Mouse (Mus musculus) MEL (cell line): ENCODE measurements around the gene Ablim1. TPM values are rescaled to one million over a fixed set of nuclear protein-coding genes. Genes with fewer than 3 reads are reported as not detected.

ENCODE experiments used
- DNase-seq: peaks from one replicate; pipeline ENCODE4 v3.0.0; 2011; ENCODE audit warnings: low read depth, low spot score
- H3K27ac ChIP-seq: 2 replicates; pipeline ENCODE4 v1.5.1; 2012; ENCODE audit warnings: low read depth, mild to moderate bottlenecking, control low read depth, low read length, moderate library complexity; ENCODE audit not compliant: control insufficient read depth
- H3K27me3 ChIP-seq, 2 experiments: fragments of 150-350 bp in 1 of 2; sonication (generic) in 1 of 2; 2 replicates each; pipeline ENCODE4 v1.6.1; 2012; ENCODE audit warnings: low read length in 2 of 2, mild to moderate bottlenecking in 2 of 2, improper control_type of control experiment in 1 of 2, moderate library complexity in 1 of 2; ENCODE audit not compliant: insufficient read depth in 2 of 2, control insufficient read depth in 1 of 2
- H3K36me3 ChIP-seq, 2 experiments: 2 replicates each; pipeline ENCODE4 v1.6.1; 2012 to 2014; ENCODE audit warnings: low read length in 2 of 2, improper control_type of control experiment in 1 of 2, inconsistent platforms in 1 of 2, mild to moderate bottlenecking in 1 of 2; ENCODE audit not compliant: insufficient read depth in 2 of 2, control insufficient read depth in 1 of 2
- H3K4me1 ChIP-seq, 2 experiments: fragments of 150-350 bp in 1 of 2; sonication (generic) in 1 of 2; 2 replicates each; pipeline ENCODE4 v1.6.1; 2012; ENCODE audit warnings: low read length in 2 of 2, improper control_type of control experiment in 1 of 2, mild to moderate bottlenecking in 1 of 2; ENCODE audit not compliant: insufficient read depth in 2 of 2, control insufficient read depth in 1 of 2
- H3K4me3 ChIP-seq, 2 experiments: fragments of 150-350 bp in 1 of 2; sonication (generic) in 1 of 2; 2 replicates each; pipeline ENCODE4 v1.5.1; 2012; ENCODE audit warnings: low read depth in 2 of 2, low read length in 2 of 2, mild to moderate bottlenecking in 2 of 2, moderate library complexity in 2 of 2, control low read depth in 1 of 2, improper control_type of control experiment in 1 of 2; ENCODE audit not compliant: control insufficient read depth in 1 of 2, insufficient read depth in 1 of 2
- H3K79me2 ChIP-seq: 2 replicates; pipeline ENCODE4 v1.6.1; 2012; ENCODE audit warnings: mild to moderate bottlenecking, low read length, moderate library complexity; ENCODE audit not compliant: control insufficient read depth, poor library complexity, insufficient read depth
- H3K9ac ChIP-seq: 2 replicates; pipeline ENCODE4 v1.6.1; 2012; ENCODE audit warnings: low read depth, mild to moderate bottlenecking, control low read depth, low read length, moderate library complexity; ENCODE audit not compliant: control insufficient read depth, poor library complexity, severe bottlenecking
- H3K9me3 ChIP-seq: fragments of 150-350 bp; sonication (generic); replicated peaks from 2 replicates; pipeline ENCODE4 v1.6.1; 2012; ENCODE audit warnings: mild to moderate bottlenecking, low read length, improper control_type of control experiment, moderate library complexity; ENCODE audit not compliant: insufficient read depth
- E2F4 ChIP-seq: IDR thresholded peaks from 2 replicates; pipeline ENCODE4 v1.6.1; 2011; ENCODE audit warnings: low read depth, low read length, improper control_type of control experiment, borderline replicate concordance
- ELF1 ChIP-seq: IDR thresholded peaks from 2 replicates; pipeline ENCODE4 v1.6.1; 2014; ENCODE audit warnings: low read depth, mild to moderate bottlenecking, inconsistent platforms, low read length, improper control_type of control experiment, moderate library complexity
- EP300 ChIP-seq, 2 experiments: IDR thresholded peaks; 2 replicates each; pipeline ENCODE4 v1.6.1; 2011; ENCODE audit warnings: improper control_type of control experiment in 2 of 2, low read length in 2 of 2, low read depth in 1 of 2, mild to moderate bottlenecking in 1 of 2
- ETS1 ChIP-seq: IDR thresholded peaks from 2 replicates; pipeline ENCODE4 v1.6.1; 2012; ENCODE audit warnings: low read depth, mild to moderate bottlenecking, inconsistent platforms, low read length, improper control_type of control experiment, moderate library complexity
- GABPA ChIP-seq: IDR thresholded peaks from 2 replicates; pipeline ENCODE4 v1.6.1; 2012; ENCODE audit warnings: low read depth, mild to moderate bottlenecking, inconsistent platforms, low read length, improper control_type of control experiment, moderate library complexity
- GATA1 ChIP-seq: IDR thresholded peaks from 2 replicates; pipeline ENCODE4 v1.6.1; 2011; ENCODE audit warnings: low read depth, low read length, improper control_type of control experiment
- KAT2A ChIP-seq: conservative IDR thresholded peaks from 2 replicates; pipeline ENCODE4 v1.6.1; 2012; ENCODE audit warnings: low read depth, low read length, improper control_type of control experiment, inconsistent platforms
- MAFK ChIP-seq: IDR thresholded peaks from 2 replicates; pipeline ENCODE4 v1.6.1; 2011; ENCODE audit warnings: low read depth, mild to moderate bottlenecking, low read length, improper control_type of control experiment, borderline replicate concordance
- MAX ChIP-seq: IDR thresholded peaks from 2 replicates; pipeline ENCODE4 v1.6.1; 2011; ENCODE audit warnings: low read length, improper control_type of control experiment
- MEF2A ChIP-seq: IDR thresholded peaks from 2 replicates; pipeline ENCODE4 v1.6.1; 2014; ENCODE audit warnings: low read depth, mild to moderate bottlenecking, inconsistent platforms, low read length, improper control_type of control experiment; ENCODE audit not compliant: poor library complexity, insufficient replicate concordance, severe bottlenecking; ENCODE audit errors: extremely low read depth
- MXI1 ChIP-seq: IDR thresholded peaks from 2 replicates; pipeline ENCODE4 v1.6.1; 2011; ENCODE audit warnings: mild to moderate bottlenecking, low read depth, low read length, improper control_type of control experiment
- POLR2AphosphoS2 ChIP-seq: IDR thresholded peaks from 2 replicates; pipeline ENCODE4 v1.6.1; 2011; ENCODE audit warnings: low read length, improper control_type of control experiment
- POLR2AphosphoS5 ChIP-seq: IDR thresholded peaks from 2 replicates; pipeline ENCODE4 v1.6.1; 2012; ENCODE audit warnings: low read depth, borderline replicate concordance, mild to moderate bottlenecking, inconsistent platforms, low read length, moderate library complexity, mixed read lengths
- RCOR1 ChIP-seq: IDR thresholded peaks from 2 replicates; pipeline ENCODE4 v1.6.1; 2012; ENCODE audit warnings: low read depth, mild to moderate bottlenecking, inconsistent platforms, low read length, improper control_type of control experiment
- SMC3 ChIP-seq: IDR thresholded peaks from 2 replicates; pipeline ENCODE4 v1.6.1; 2011; ENCODE audit warnings: low read depth, low read length, improper control_type of control experiment
- TAL1 ChIP-seq: IDR thresholded peaks from 2 replicates; pipeline ENCODE4 v1.6.1; 2012; ENCODE audit warnings: mild to moderate bottlenecking, inconsistent platforms, low read length, moderate library complexity, mixed read lengths
- ZC3H11A ChIP-seq: IDR thresholded peaks from 2 replicates; pipeline ENCODE4 v1.6.1; 2012; ENCODE audit warnings: low read depth, mild to moderate bottlenecking, inconsistent platforms, low read length, improper control_type of control experiment
- ZNF384 ChIP-seq: IDR thresholded peaks from 2 replicates; pipeline ENCODE4 v1.6.1; 2012; ENCODE audit warnings: low read depth, mild to moderate bottlenecking, inconsistent platforms, low read length, improper control_type of control experiment
- polyA plus RNA-seq, 2 experiments: library from polyadenylated mRNA; stranded (reverse) in 1 of 2; unstranded in 1 of 2; fragments of >175 nt in 1 of 2; fragments of >200 nt in 1 of 2; gene quantifications; 2 replicates each; pipeline versions ENCODE4 v1.2.1 to v1.2.4; 2012; ENCODE audit warnings: low replicate concordance in 2 of 2, low read depth in 1 of 2; ENCODE audit not compliant: insufficient read length in 2 of 2, insufficient read depth in 1 of 2, missing spikeins in 1 of 2
- total RNA-seq: library from RNA; depleted of rRNA; stranded (reverse); fragments of 300-350 nt; gene quantifications from 2 replicates; pipeline ENCODE4 v1.2.3, GENCODE M21; 2012

Gene Ablim1
- total and polyA plus RNA-seq, 3 experiments, result not detected

- no peak overlapping the region for H3K27ac ChIP-seq
- no peaks in the 10 kb centered on the region for H3K79me2 ChIP-seq
- no peaks in the 10 kb centered on the region for H3K4me1 ChIP-seq
- no peak for TF ChIP-seq ETS1
- TF ChIP-seq ZC3H11A, result no peak
- no peak for TF ChIP-seq GATA1
- TF ChIP-seq KAT2A, result no peak
- TF ChIP-seq GABPA, result no peak
- TF ChIP-seq ZNF384, result no peak
- TF ChIP-seq EP300 (IDR thresholded peaks at IDR 0.05; ENCODE audit: low read depth in 1 of 2, low read length in 2 of 2), result no peak
- TF ChIP-seq POLR2AphosphoS2, result no peak
- no peak for TF ChIP-seq SMC3
- no peak for TF ChIP-seq MAX
- TF ChIP-seq MAFK, result no peak
- TF ChIP-seq MEF2A, result no peak
- TF ChIP-seq RCOR1, result no peak
- no peak for TF ChIP-seq TAL1
- no peak for TF ChIP-seq E2F4
- TF ChIP-seq POLR2AphosphoS5, result no peak
- TF ChIP-seq MXI1, result no peak
- H3K27me3 ChIP-seq, result peaks cover 0 to 2% of the 10 kb centered on the region in 2 experiments; a peak in 1 of 4 replicates
- no peaks in the 10 kb centered on the region for H3K9me3 ChIP-seq
- no peaks in the 10 kb centered on the region for H3K36me3 ChIP-seq
- DNase-seq, result no peak
- no peak overlapping the region for H3K9ac ChIP-seq
- no peak overlapping the region for H3K4me3 ChIP-seq
Measured at GRCm38 (mm10) chr19:57179269-57179668, 135.4 kb downstream of the Ablim1 start.

- H3K9ac ChIP-seq, result no peak overlapping the region
- no peak for DNase-seq
- H3K36me3 ChIP-seq, result no peaks in the 10 kb centered on the region
- H3K4me1 ChIP-seq, result no peaks in the 10 kb centered on the region
- no peak overlapping the region for H3K4me3 ChIP-seq
- H3K27me3 ChIP-seq, result no peaks in the 10 kb centered on the region
- no peaks in the 10 kb centered on the region for H3K9me3 ChIP-seq
- no peak overlapping the region for H3K27ac ChIP-seq
- TF ChIP-seq ELF1 (no peak), RCOR1 (no peak)
- no peaks in the 10 kb centered on the region for H3K79me2 ChIP-seq
Measured at GRCm38 (mm10) chr19:57177334-57177733, 137.4 kb downstream of the Ablim1 start.
